Mouse (Mus musculus) spleen, postnatal 14 days (tissue): ENCODE measurements around the gene Lad1.

ENCODE experiments used
- DNase-seq, 2 experiments: peaks; one replicate each; pipeline ENCODE4 v3.0.0; 2021 to 2022; ENCODE audit warnings: low spot score in 2 of 2

The Lad1 gene

GRCm38 (mm10) chr1:135882385-135883109, 64.1 kb downstream of the Lad1 start:
- peak in 1 of 2 experiments; percentile 47 for DNase-seq
